Mouse (Mus musculus): ENCODE measurements at regions not wholly inside any gene's neighbourhood (a gene's known extent, or its start where the extent isn't known, plus 50 kb on each side); places are given as distances from the start of the nearest gene placed in this dataset.
"Not testable (repeated sequence)": the region's sequence is repeated elsewhere in the genome, so short reads cannot be mapped to it uniquely, and the experiment has no call there.

DNA sequence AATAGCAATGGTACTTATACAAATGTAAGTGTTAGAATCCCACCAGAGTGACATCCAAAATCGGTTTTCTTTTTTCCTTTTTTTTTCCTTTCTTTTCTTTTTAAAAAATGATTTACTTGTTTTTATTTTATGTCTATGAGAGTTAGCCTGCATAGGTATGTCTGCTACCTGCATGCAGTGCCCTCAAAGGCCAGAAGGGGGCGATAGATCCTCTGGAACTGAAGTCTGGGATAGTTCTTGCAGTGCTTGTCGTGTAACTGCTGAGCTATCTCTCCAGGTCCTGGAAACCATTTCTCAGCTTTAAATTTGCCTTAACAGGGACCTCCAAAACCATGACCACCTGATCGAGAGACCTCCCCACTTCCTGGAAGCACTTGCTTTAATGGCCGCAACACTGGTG, 93.8 kb downstream of the Defb7 start:
- DNase-seq (ENCODE audit: extremely low spot score in 1 of 2, low spot score in 2 of 2): no peak
- intact Hi-C loops (cut with DNase I): no loop called here

DNA sequence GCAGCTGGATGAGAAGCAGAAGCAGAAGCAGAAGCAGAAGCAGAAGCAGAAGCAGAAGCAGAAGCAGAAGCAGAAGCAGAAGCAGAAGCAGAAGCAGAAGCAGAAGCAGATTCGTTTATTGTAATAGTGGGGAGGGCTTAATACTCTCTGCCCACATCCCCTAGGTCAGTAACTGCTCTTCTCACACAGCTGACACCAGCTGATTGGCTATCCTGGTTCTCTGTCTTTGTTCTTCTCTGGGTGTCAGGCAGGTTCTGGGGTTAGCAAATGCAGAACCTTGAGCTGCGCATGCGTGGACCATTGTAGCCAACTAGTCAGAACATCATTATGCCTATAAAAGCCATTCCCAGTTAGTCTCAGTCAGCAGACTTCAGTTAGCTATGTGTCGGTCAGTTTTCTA, 106.6 kb downstream of the Defb7 start:
- intact Hi-C loops (cut with DNase I); DNase-seq (ENCODE audit: extremely low spot score in 1 of 2, low spot score in 2 of 2): not testable (repeated sequence)

DNA sequence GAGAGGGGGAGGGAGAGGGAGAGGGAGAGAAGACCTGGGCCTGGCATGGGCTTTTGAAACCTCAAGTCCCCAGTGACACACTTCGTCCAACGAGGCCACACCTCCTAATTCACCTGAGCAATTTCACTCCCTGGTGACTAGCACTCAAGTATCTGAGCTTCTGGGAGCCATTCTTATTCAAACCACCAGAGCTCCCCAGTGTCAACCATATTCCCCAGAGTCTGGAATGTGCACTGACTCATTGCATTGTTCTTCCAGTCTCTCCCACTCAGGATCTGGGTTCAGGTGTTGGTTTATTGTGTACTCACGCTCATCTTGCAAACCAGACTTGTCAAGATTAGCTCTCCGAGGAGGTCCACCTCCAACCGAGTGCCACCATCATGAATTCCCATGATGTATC, 111.7 kb downstream of the Defb7 start:
- no peak for DNase-seq (ENCODE audit: extremely low spot score in 1 of 2, low spot score in 2 of 2)
- intact Hi-C loops (cut with DNase I): no loop called here

DNA sequence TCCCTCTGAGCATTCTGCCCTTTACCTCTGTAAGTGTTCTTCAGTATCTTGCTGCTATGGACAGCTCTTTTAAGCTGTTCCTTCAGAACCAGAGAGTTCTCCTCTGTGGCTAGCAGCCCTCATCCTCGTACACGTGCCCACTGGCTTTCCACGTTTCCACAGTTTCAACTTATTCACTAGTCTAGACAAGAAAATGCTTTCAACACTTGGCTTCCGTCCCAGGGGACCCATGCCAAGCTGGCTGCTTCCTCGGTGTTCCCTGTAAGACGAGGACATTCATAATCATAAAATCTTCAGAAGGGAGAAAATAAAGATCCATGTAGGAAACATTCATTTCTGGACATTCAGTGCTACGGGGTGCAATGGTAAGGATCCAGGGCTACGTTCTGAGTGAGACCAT, 101.9 kb upstream of the 4930467E23Rik start:
- DNase-seq (ENCODE audit: extremely low spot score in 1 of 2, low spot score in 2 of 2): peak in 1 of 2 experiments; percentile 1

DNA sequence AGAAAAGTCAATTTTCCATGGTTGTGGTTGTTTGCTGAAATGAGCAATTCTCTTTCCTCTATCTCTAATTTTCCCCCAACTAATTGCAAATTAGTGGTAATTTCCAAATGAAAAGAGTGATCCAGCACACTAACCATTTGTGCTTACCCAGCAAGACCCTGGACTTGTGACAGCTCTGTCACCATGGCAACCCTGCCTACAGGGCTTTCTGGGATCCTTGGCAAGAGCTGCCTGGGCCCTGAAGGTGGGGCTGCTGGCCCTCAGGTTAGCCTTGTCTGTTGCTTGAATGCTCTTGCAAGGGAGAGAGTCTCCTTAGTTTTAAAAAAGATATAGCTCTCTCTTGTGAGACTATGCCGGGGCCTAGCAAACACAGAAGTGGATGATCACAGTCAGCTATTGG, 80.8 kb upstream of the 4930467E23Rik start:
- DNase-seq (ENCODE audit: extremely low spot score in 1 of 2, low spot score in 2 of 2); intact Hi-C loops (cut with DNase I): not testable (repeated sequence)

More for the DNA sequence above, 101.9 kb upstream of the 4930467E23Rik start:
- intact Hi-C loops (cut with DNase I): no loop called here
